Mouse (Mus musculus): ENCODE results near the gene Tcte3.
"Not testable (repeated sequence)": the region's sequence is repeated elsewhere in the genome, so short reads cannot be mapped to it uniquely, and the experiment has no call there.

DNA sequence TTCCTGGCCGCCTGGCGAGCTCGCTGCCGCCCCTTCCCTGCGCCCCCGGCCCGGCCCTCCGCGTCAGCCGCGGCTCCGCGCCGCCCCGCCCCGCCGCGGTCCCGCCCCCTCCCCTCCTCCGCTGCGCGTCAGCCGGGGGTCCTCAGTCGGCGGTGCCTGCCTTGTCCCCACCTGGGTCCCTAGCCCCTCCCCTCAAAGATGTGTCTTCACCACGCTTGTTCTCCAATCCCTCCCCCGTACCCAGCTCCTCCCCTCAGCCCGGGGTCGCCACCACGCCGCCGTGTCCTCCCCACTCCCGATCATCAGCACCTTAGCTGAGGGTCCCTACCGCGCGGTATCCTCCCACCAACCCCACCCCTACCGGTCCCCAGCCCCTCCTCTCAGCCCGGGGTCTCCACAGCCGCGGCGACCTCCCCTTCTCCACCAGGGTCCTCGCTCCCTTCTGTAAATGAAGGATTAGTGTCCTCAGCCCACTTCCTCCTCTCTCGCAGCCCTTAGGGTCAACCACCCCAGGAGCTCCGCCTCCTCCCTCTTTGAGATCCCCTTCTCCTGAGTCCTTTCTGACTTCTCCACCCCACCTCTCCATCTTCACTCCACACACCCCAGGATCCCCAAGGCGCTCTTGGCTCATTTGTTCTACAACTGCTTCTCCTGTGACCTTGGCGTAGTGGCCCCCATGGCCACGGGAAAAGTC is 48.0 kb downstream of the Tcte3 start:
- TF ChIP-seq POLR2A (IDR thresholded peaks at IDR 0.05; ENCODE audit: borderline replicate concordance, insufficient read depth, low read length); CTCF (IDR thresholded peaks at IDR 0.05; ENCODE audit: borderline replicate concordance, insufficient read depth, low read depth, low read length): not testable (repeated sequence)
